Mouse (Mus musculus) layer of hippocampus, adult 11-12 months (tissue): ENCODE results near the gene Htr3b.

ENCODE experiments used
- DNase-seq: peaks from one replicate; pipeline ENCODE4 v3.0.0; 2022; ENCODE audit warnings: low spot score

The Htr3b gene

DNA sequence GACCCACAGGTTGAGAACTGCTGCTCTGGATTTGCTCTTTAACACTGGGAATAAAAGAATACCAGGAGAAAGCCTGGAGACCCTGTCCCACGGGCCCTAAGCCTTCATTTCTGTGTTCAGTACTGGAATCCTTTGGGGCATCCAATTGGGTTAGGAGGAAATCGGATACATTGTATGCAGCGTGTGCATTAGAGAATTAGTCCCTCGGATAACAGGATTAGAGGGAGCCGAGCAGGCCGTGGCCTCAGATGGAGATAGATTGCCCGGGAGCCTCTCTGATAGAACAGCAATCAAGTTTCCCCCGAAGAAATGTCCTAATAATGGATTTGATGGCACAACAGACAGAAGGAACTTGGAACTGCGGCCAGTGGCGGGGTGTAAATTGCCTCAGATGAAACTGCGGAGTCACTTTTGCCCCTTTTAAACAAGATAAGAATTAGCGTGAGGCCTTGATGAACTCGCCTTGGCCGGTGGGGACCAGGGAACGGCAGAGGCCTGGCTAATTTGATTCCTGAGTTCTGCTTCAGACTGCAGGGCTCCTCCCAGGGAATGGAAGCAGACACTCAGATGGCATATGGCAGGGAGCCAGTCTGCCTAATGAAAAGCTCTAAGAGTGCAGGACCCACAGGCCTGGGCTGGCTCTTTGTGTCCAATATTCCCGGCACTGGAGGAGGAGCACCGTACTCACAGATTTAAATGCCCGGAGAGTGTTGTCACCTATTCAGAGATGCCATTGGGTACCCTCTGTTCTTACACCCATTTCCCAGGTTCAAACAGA lies 48.6 kb downstream of the Htr3b start:
- DNase-seq = no peak

DNA sequence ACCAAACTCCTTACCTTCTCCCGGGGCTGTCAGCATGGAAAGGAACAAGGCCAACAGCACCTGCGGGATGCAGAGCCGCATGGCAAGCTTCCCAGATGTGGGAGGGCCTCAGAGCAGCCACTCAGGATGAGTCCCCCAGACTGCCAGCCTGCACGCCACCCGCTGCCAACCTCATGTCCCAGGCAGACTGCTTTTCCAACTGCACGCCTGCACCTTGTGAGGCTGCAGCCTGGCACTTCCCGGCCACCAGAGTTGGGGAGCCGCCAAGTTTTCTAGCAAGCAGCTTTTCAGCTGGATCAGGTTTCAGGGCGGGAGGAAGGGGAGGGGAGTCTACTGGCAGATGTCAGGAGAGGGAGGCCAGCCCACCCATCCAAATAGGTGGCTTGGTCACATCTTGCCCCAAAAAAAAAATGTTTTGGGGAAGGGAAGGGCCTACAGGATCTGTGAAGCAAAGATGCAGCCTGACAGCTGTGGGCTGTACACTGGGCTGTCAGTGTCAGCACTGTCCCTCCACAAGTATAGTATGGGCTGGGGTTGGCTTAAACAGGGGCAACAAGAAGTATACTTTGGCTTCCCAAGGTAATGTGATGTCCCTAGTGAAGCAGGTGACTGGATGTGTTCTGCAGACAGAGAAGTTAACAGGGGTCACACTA lies 53.8 kb downstream of the Htr3b start, which contains the start of gene Htr3a:
Gene Htr3a (minus strand): TSS at position 215 of the 653 bp plus-strand sequence.
- peak; percentile 71 for DNase-seq

DNA sequence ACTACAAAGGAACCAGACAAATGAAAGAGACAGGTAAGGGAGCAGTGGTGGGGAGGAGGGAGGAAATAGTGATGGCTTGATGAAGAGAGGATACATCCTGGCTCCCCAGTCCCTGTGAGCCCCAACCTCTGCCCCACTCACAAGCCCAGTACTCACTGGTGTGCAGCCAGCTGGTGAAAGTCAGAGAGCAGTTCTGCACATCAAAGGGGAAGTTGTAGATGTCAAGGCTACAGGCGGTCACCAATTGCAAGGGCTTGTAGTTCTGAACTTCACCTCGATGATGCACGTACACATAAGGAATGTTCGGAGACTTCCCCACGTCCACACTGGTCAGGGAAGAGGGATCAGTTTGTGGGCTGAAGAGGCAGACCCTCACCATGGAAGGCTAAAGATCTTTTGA lies 60.4 kb downstream of the Htr3b start:
- no peak for DNase-seq

DNA sequence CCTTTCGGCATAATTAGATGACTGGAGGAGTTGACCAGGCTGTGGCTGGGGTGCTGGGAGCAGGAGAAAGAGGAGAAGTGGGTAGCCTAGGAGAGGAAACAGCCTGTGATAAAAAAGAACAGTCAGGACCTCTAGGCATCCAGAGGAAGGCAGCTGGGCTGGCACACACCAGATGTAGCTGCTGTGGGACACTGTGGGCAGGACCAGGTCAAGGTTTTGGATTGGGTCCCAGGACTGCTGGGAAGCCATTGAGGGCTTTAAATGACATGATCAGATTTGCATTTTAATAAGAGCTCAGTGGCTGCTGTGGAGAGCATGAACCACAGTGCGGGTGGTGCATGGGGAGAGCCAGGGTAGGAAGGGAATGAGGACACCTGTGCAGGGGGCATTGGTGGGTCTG lies 61.0 kb downstream of the Htr3b start:
- DNase-seq = no peak

DNA sequence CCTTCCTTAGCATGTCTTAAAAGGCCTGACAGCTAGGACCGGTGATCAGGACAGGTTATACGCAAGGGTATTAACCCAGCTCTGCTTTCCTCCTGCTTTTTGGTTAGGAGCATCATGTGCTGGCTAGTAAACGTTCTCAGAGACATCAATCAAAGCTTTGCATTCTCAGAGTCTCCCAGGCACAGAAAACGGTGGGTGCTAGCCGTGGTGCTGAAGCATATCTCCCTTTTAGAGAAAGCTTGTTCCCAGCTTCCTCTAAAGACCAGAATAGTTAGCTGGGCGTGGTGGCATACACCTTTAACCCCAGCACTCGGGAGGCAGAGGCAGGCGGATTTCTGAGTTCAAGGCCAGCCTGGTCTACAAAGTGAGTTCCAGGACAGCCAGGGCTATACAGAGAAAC lies 66.2 kb downstream of the Htr3b start:
- no peak for DNase-seq

DNA sequence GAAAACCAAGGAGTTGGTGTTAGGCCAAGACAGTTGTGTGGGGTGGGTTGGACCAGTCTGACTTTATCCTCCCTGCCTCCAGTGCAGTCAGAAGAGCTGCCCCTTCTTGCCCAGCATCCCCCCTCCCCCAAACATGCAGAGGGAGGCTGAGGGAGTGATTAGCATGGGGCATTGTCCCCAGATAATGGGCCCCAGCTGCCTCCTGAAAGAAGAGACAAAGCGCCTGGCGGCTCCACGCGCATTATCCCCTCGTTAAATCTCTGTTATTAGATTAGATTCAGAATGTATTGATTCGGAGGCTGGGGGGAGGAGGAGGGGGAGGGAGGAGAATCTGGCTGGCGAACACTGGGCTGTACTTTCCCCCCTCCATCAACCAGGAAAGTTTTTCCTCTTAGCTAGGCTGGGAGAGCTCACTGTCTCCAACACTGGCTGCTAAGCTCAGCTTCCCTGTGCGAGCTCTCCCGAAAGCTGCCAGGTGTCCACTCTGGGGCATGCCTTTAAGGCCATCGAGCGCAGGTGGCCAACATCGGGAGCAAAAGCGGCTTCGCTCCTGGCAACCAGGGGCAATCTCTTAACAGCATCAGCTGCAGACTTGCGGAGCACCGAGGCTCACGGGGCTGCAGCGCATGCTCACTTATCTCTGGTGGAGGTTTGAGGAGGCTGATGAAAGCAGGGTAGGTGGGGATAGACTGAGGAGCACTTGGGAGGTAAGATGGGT lies 68.8 kb downstream of the Htr3b start:
- DNase-seq = no peak

DNA sequence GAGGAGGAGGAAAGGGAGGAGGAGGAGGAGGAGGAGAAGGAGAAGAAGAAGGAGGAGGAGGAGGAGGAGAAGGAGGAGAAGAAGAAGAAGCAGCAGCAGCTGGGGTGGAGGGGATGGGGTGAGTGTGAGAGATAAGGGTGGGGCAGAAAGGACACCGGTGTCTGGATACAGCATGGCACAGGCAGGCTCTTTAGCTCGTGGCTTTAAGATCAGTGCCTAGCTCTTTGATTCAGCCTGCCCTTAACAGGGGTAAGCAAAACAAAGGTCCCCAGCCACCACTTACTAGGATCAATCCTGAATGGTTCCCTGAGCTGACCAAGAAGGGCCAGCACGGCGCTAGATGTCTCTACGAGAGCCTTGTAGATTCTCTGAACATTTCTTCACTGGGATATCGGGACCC lies 70.0 kb downstream of the Htr3b start:
- DNase-seq = no peak

DNA sequence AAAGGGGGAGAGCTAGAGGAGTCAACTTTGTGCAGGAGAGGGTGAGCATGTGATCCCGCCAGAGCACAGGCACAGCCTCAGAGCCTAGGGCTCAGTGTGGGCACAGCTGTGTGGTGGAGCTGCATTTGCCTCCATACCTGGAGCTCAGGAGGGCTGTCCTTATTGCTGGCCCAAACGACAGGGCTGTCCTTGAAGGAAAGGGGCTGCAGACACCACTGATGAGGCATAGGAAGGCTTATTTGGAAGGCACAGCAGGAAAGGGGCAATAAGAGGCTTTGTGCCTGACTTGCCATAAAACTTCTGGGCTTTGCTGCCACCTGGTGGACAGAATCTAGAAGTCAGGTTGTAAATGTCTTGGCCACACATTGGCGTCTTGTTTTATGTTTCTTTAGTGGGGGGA lies 70.8 kb downstream of the Htr3b start:
- peak; percentile 83 for DNase-seq

DNA sequence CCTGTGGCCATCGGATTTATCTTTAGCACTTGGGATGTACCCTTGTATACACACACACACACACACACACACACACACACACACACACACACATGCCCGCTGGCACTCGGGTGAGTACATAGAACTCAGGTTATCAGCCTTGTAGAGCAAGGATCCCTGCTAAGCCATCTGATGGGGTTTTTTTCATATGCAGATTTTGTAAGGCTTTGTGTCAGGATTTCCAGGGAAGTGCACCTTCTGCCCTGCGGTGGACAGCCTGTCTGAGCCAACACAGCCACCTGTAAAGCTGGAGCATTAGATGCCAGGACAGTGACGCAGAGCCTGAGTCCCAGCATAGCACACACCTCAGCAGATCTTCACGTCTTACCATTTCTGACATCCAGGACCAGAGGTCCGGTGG lies 75.7 kb downstream of the Htr3b start:
- DNase-seq = no peak
